Mouse (Mus musculus) heart, adult 2 months (tissue): ENCODE measurements around the gene Cenph.

Source experiments
- CTCF ChIP-seq: fragments of 200-600 bp; IDR thresholded peaks from 2 replicates; pipeline ENCODE4 v1.8.1; 2022; ENCODE audit warnings: antibody characterized with exemption, mild to moderate bottlenecking, moderate library complexity
- EP300 ChIP-seq: fragments of 200-500 bp; IDR thresholded peaks from 2 replicates; pipeline ENCODE4 v1.6.1; 2011; ENCODE audit warnings: low read depth, low read length, control low read depth; ENCODE audit not compliant: insufficient read depth
- POLR2A ChIP-seq: fragments of 200-500 bp; IDR thresholded peaks from 2 replicates; pipeline ENCODE4 v1.6.1; 2011; ENCODE audit warnings: mild to moderate bottlenecking, low read depth, low read length, control low read depth; ENCODE audit not compliant: insufficient read depth

DNA sequence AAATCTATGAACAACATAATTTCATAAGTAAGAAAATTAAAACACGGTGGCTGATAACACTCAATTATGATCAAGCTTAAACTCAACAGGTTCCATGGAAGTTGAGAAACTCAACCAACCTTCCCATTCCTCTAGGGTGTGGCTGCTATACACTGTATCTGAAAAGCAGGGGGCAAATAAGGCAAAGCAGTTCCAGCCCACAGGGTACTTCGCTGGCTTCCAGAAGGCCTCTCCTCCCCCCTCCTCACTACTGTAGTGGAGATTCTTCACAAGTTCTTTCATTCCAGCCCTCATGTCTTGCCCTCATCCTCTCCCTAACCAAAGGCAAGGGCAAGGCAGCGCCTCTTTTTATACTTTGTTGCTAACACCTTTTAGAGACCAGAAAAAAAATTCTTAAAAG, 48.2 kb upstream of the Cenph start:
- TF ChIP-seq POLR2A (no peak), CTCF (no peak), EP300 (no peak)
